Mouse (Mus musculus): ENCODE measurements around the gene Clcnka. TPM values are rescaled to one million over a fixed set of nuclear protein-coding genes. Genes with fewer than 3 reads are reported as not detected.

The Clcnka gene
- polyA plus RNA-seq, 1 experiment from 2014 or later: 0.27 TPM

DNA sequence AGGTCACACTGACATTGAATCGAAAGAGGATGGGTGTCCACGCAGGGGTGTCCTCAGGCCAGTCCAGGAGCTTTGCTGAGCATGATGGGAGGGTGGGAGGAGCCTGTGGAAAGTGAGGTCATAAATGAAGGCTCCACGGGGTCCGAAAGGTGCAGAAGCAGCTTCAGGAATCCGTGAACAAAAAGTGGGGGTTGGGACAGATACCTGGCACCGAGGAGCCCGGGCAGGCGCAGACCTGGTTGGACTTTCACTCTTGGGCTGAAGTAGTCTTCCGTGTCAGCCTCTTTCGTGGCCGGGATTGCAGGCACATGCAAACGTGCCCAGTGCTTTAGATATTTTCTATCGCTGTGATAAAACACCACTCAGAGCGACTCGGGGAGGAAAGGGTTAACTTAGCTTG is 1.6 kb upstream of the Clcnka start:
- no peak overlapping the region for H3K9ac ChIP-seq (replicated peaks; ENCODE audit: low read length)
- DNase-seq (ENCODE audit: low spot score): no peak
- H3K4me3 ChIP-seq (ENCODE audit: low read depth, low read length): no peak overlapping the region
- H3K4me1 ChIP-seq (ENCODE audit: control insufficient read depth, insufficient read depth, low read length): no peaks in the 10 kb centered on the region; the same call in 1 of the 2 replicates
- WGBS: 82% methylated on average over 15 of the region's 15 CpGs
- H3K27me3 ChIP-seq (ENCODE audit: control insufficient read depth, insufficient read depth, low read length): no peaks in the 10 kb centered on the region
- no peak overlapping the region for H3K27ac ChIP-seq (replicated peaks; ENCODE audit: low read depth, low read length)
- H3K9me3 ChIP-seq (replicated peaks; ENCODE audit: control insufficient read depth, low read length): no peaks in the 10 kb centered on the region
- no peak overlapping the region for H3K4me2 ChIP-seq (ENCODE audit: low read depth, low read length)
- ATAC-seq (replicated peaks; ENCODE audit: insufficient number of reproducible peaks, low FRiP score, low TSS enrichment, low read depth): no peak
- no peaks in the 10 kb centered on the region for H3K36me3 ChIP-seq (replicated peaks; ENCODE audit: control insufficient read depth, insufficient read depth, low read depth, low read length)

DNA sequence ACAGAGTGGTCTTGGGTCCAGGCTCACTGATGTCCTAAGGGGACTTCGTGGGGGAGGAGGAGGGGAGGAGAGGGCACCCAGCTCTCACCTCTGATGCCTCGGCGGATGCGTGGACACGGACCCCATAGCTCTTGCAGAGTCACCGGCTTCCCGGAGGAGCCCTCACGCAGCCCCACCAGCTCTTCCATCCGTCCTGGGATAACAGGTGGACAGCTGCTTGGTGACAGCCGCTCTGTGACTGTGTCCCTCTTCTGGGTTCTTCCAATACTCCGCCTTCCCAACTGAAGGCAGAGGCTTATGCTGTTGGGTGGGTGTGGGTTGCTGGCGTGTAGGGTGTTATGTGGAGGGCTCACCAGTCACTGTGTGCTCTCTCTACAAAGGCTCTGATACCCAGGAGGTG is 663 bp downstream of the Clcnka start:
- ATAC-seq (replicated peaks; ENCODE audit: insufficient number of reproducible peaks, low FRiP score, low TSS enrichment, low read depth) (no peak), DNase-seq (ENCODE audit: low spot score) (no peak)
- Histone ChIP-seq H3K4me3 (ENCODE audit: low read depth, low read length) (no peak overlapping the region), H3K27ac (replicated peaks; ENCODE audit: low read depth, low read length) (no peak overlapping the region), H3K9me3 (replicated peaks; ENCODE audit: control insufficient read depth, low read length) (no peaks in the 10 kb centered on the region), H3K4me2 (ENCODE audit: low read depth, low read length) (no peak overlapping the region), H3K9ac (replicated peaks; ENCODE audit: low read length) (no peak overlapping the region), H3K4me1 (ENCODE audit: control insufficient read depth, insufficient read depth, low read length) (no peaks in the 10 kb centered on the region), H3K36me3 (replicated peaks; ENCODE audit: control insufficient read depth, insufficient read depth, low read depth, low read length) (no peaks in the 10 kb centered on the region), H3K27me3 (ENCODE audit: control insufficient read depth, insufficient read depth, low read length) (no peaks in the 10 kb centered on the region)
- WGBS: 69% methylated on average over 12 of the region's 12 CpGs

DNA sequence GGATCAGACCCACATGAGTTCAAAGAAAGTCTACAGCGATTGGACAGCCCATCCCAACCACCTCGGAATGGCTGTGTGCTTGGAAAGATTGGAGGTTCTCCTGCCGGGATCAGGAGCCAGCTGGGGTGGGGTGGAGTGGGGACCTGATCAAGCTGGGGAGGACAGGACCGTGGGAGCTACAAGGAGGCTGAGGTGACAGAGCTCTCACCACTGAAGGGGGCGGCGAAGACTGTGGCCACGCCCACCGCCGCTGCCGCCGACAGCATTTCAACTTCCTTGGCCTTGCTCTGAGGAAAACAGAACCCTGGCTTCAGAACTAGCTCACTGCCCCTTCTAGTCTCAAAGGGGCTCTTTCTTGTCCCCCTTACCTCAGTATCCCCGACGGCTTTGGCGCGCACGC is 3.8 kb downstream of the Clcnka start:
- H3K4me2 ChIP-seq (ENCODE audit: low read depth, low read length): no peak overlapping the region; the same call in 1 of the 2 replicates
- WGBS: 17% methylated on average over 16 of the region's 16 CpGs
- H3K4me1 ChIP-seq (ENCODE audit: control insufficient read depth, insufficient read depth, low read length): no peaks in the 10 kb centered on the region
- ATAC-seq (replicated peaks; ENCODE audit: insufficient number of reproducible peaks, low FRiP score, low TSS enrichment, low read depth): no peak
- no peak overlapping the region for H3K4me3 ChIP-seq (ENCODE audit: low read depth, low read length)
- H3K9me3 ChIP-seq (replicated peaks; ENCODE audit: control insufficient read depth, low read length): no peaks in the 10 kb centered on the region
- no peak overlapping the region for H3K27ac ChIP-seq (replicated peaks; ENCODE audit: low read depth, low read length)
- DNase-seq (ENCODE audit: low spot score): no peak
- H3K27me3 ChIP-seq (ENCODE audit: control insufficient read depth, insufficient read depth, low read length): no peaks in the 10 kb centered on the region
- no peaks in the 10 kb centered on the region for H3K36me3 ChIP-seq (replicated peaks; ENCODE audit: control insufficient read depth, insufficient read depth, low read depth, low read length)
- H3K9ac ChIP-seq (replicated peaks; ENCODE audit: low read length): peak overlapping the region; percentile 36; the same call in 1 of the 2 replicates

DNA sequence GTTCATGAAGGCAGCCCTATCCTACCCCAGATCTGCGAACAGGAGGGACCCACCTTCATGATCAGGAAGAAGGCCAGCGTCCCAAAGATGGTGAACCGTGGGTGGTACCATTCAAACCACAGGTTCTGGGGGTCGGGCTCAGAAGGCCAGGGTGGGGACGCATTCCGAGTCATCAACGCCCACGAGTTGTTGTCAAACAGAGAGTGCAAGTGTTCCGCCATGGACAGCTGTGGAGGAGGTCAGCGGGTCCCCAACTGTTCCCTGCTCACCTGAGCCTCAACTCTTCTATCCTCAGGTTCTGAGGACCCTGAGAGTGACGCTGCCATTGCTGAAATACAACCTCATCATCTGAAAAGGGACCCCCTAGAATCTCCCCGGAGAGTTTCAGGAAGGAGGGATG is 7.2 kb downstream of the Clcnka start:
- H3K9me3 ChIP-seq (replicated peaks; ENCODE audit: control insufficient read depth, low read length): no peaks in the 10 kb centered on the region
- H3K4me3 ChIP-seq (ENCODE audit: low read depth, low read length): no peak overlapping the region
- no peaks in the 10 kb centered on the region for H3K27me3 ChIP-seq (ENCODE audit: control insufficient read depth, insufficient read depth, low read length)
- DNase-seq (ENCODE audit: low spot score): no peak
- no peak overlapping the region for H3K27ac ChIP-seq (replicated peaks; ENCODE audit: low read depth, low read length)
- no peak overlapping the region for H3K9ac ChIP-seq (replicated peaks; ENCODE audit: low read length)
- no peak overlapping the region for H3K4me2 ChIP-seq (ENCODE audit: low read depth, low read length)
- H3K4me1 ChIP-seq (ENCODE audit: control insufficient read depth, insufficient read depth, low read length): no peaks in the 10 kb centered on the region
- no peak for ATAC-seq (replicated peaks; ENCODE audit: insufficient number of reproducible peaks, low FRiP score, low TSS enrichment, low read depth)
- H3K36me3 ChIP-seq (replicated peaks; ENCODE audit: control insufficient read depth, insufficient read depth, low read depth, low read length): no peaks in the 10 kb centered on the region
- 78% methylated on average over 12 of the region's 12 CpGs for WGBS

DNA sequence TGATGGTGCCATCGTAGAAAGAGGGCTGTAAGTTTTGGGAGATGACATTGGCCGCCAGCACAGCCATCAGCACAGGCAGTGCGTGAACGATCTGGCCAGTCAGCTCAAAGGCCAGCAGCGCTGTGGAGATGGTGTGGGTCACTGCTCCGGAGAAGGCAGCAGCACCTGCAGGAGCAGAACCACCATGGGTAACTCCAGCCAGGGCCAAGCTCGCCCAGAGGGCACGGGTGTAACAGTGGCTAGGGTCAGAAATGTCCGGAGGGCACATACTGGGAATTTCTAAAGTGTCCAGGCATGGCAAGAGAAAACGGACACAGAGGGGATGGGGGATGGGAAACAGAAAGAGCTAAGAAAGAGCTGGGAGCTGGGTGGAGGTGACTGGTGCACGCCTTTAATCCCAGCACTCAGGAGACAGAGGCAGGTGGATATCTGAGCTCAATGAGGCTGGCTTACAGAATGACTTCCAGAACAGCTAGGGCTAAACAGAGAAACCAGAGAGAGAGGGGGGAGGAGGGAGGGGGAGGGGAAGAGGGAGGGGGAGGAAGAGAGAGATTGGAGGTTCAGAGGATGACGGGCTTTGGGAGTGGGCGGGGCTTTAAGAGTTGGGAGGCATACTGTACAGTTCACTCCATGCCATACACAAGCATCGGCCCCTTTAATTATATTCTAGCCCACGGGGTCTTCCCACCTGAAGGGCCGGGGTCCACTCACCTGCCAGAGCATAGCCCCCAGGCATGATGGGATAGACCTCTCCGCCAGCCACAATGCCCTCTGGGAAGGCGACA is 9.0 kb downstream of the Clcnka start:
- 71% methylated on average over 18 of the region's 18 CpGs for WGBS
- Histone ChIP-seq H3K36me3 (replicated peaks; ENCODE audit: control insufficient read depth, insufficient read depth, low read depth, low read length) (no peaks in the 10 kb centered on the region), H3K27ac (replicated peaks; ENCODE audit: low read depth, low read length) (no peak overlapping the region), H3K9me3 (replicated peaks; ENCODE audit: control insufficient read depth, low read length) (no peaks in the 10 kb centered on the region), H3K4me2 (ENCODE audit: low read depth, low read length) (no peak overlapping the region), H3K9ac (replicated peaks; ENCODE audit: low read length) (no peak overlapping the region), H3K27me3 (ENCODE audit: control insufficient read depth, insufficient read depth, low read length) (peaks cover 7% of the 10 kb centered on the region; the same call in 1 of the 2 replicates), H3K4me1 (ENCODE audit: control insufficient read depth, insufficient read depth, low read length) (no peaks in the 10 kb centered on the region), H3K4me3 (ENCODE audit: low read depth, low read length) (no peak overlapping the region)
- DNase-seq (ENCODE audit: low spot score) (no peak), ATAC-seq (replicated peaks; ENCODE audit: insufficient number of reproducible peaks, low FRiP score, low TSS enrichment, low read depth) (no peak)

DNA sequence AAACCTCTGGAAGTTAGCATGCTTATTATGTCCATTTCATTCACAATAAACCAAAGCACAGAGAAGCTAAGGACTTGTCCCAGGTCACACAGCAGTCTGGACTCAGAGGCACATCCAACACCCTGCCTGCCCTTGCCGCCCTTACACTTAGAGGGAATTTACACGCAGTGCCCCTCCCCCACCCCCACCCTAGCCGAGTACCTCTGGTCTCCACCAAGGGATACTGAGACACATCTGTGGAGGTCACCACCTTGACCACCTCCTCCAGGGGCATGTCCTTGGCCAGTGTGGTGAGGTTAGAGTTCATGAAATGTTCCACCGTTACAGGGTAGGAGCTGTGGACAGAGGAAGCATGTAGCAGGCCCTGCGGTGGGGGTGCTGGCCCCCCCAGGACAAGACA is 10.6 kb downstream of the Clcnka start:
- Histone ChIP-seq H3K27ac (replicated peaks; ENCODE audit: low read depth, low read length) (no peak overlapping the region), H3K9me3 (replicated peaks; ENCODE audit: control insufficient read depth, low read length) (no peaks in the 10 kb centered on the region), H3K9ac (replicated peaks; ENCODE audit: low read length) (no peak overlapping the region), H3K4me2 (ENCODE audit: low read depth, low read length) (no peak overlapping the region), H3K36me3 (replicated peaks; ENCODE audit: control insufficient read depth, insufficient read depth, low read depth, low read length) (no peaks in the 10 kb centered on the region), H3K4me1 (ENCODE audit: control insufficient read depth, insufficient read depth, low read length) (no peaks in the 10 kb centered on the region), H3K27me3 (ENCODE audit: control insufficient read depth, insufficient read depth, low read length) (peaks cover 22% of the 10 kb centered on the region), H3K4me3 (ENCODE audit: low read depth, low read length) (no peak overlapping the region)
- no peak for ATAC-seq (replicated peaks; ENCODE audit: insufficient number of reproducible peaks, low FRiP score, low TSS enrichment, low read depth)
- no peak for DNase-seq (ENCODE audit: low spot score)
- WGBS: 56% methylated on average over 5 of the region's 5 CpGs

DNA sequence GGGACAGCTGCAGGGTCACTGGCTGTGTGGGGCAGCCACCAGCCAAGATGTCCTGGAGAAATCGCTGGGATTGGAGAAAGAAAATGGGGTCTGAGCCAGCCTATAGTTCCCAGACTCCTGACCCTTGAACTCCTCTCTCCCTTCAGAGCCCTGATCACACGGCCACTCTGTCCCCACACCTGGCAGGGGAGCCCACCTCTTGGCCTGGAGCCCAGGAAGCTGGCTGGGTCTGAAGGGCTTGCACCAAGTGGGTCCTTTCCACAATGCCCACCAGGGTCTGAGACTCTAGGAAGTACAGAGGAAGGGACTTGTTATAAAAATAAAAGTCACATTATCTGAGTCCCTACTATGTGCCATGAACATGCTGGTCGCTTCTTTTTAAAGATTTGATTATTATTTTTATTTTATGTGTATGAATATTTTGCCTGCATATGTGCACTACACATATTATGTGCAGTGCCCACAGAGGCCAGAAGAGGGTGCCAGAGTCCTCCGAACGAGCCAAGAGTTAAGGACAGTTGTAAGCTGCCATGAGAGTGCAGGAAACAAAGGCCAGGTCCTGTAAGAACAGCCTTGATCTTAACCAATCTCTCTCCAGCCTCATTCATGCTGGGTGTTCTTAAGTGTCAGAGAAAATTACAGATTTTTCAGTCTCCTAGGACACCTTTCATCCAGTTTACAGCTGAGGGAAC is 11.3 kb downstream of the Clcnka start:
- Histone ChIP-seq H3K27me3 (ENCODE audit: control insufficient read depth, insufficient read depth, low read length) (peaks cover 26% of the 10 kb centered on the region), H3K9me3 (replicated peaks; ENCODE audit: control insufficient read depth, low read length) (no peaks in the 10 kb centered on the region), H3K4me1 (ENCODE audit: control insufficient read depth, insufficient read depth, low read length) (no peaks in the 10 kb centered on the region), H3K4me2 (ENCODE audit: low read depth, low read length) (no peak overlapping the region), H3K9ac (replicated peaks; ENCODE audit: low read length) (no peak overlapping the region), H3K27ac (replicated peaks; ENCODE audit: low read depth, low read length) (no peak overlapping the region), H3K4me3 (ENCODE audit: low read depth, low read length) (no peak overlapping the region), H3K36me3 (replicated peaks; ENCODE audit: control insufficient read depth, insufficient read depth, low read depth, low read length) (no peaks in the 10 kb centered on the region)
- 14% methylated on average over 5 of the region's 5 CpGs for WGBS
- DNase-seq (ENCODE audit: low spot score): peak; percentile 90
- ATAC-seq (replicated peaks; ENCODE audit: insufficient number of reproducible peaks, low FRiP score, low TSS enrichment, low read depth): no peak

DNA sequence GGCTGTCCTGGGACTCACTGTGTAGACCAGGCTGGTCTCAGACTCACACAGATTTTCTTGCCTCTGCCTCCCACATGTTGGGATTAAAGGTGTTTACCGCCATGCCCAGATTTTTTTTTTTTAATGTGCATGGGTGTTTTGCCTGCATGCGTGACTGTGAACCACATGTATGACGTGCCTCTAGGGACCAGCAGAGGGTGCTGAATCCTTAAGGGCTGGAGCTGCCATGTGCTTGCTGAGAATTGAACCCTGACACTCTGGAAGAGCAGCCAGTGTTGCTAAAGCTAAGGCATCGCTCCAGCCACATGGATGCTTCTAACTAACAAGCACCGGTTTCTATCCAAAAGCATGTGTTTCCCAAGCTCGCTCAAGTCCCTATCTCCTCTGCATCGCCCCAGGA is 12.4 kb downstream of the Clcnka start:
- no peak overlapping the region for H3K4me2 ChIP-seq (ENCODE audit: low read depth, low read length)
- H3K9me3 ChIP-seq (replicated peaks; ENCODE audit: control insufficient read depth, low read length): no peaks in the 10 kb centered on the region
- H3K27me3 ChIP-seq (ENCODE audit: control insufficient read depth, insufficient read depth, low read length): peaks cover 34% of the 10 kb centered on the region
- no peak overlapping the region for H3K9ac ChIP-seq (replicated peaks; ENCODE audit: low read length)
- ATAC-seq (replicated peaks; ENCODE audit: insufficient number of reproducible peaks, low FRiP score, low TSS enrichment, low read depth) (no peak), DNase-seq (ENCODE audit: low spot score) (no peak)
- WGBS: 68% methylated on average over 7 of the region's 7 CpGs
- H3K27ac ChIP-seq (replicated peaks; ENCODE audit: low read depth, low read length): no peak overlapping the region
- H3K4me1 ChIP-seq (ENCODE audit: control insufficient read depth, insufficient read depth, low read length): no peaks in the 10 kb centered on the region
- H3K36me3 ChIP-seq (replicated peaks; ENCODE audit: control insufficient read depth, insufficient read depth, low read depth, low read length): no peaks in the 10 kb centered on the region
- H3K4me3 ChIP-seq (ENCODE audit: low read depth, low read length): no peak overlapping the region
